Mouse (Mus musculus) ES-Bruce4 (cell line): ENCODE results near the gene Gpr27. TPM values are rescaled to one million over a fixed set of nuclear protein-coding genes. Genes with fewer than 3 reads are reported as not detected.

Experiments
- H3K27ac ChIP-seq: 2 replicates; pipeline ENCODE4 v1.5.1; 2012; ENCODE audit warnings: low read length, inconsistent platforms; ENCODE audit not compliant: insufficient read depth
- H3K27me3 ChIP-seq: 2 replicates; pipeline ENCODE4 v1.6.1; 2012; ENCODE audit warnings: mild to moderate bottlenecking, low read length, inconsistent platforms; ENCODE audit not compliant: control insufficient read depth, poor library complexity, insufficient read depth, severe bottlenecking
- H3K36me3 ChIP-seq: 2 replicates; pipeline ENCODE4 v1.6.1; 2012; ENCODE audit warnings: inconsistent platforms, mild to moderate bottlenecking, low read length, moderate library complexity; ENCODE audit not compliant: control insufficient read depth, poor library complexity, insufficient read depth, severe bottlenecking
- H3K4me1 ChIP-seq: one replicate; pipeline ENCODE4 v1.8.1; 2011; ENCODE audit warnings: low read length; ENCODE audit not compliant: control insufficient read depth, insufficient read depth
- H3K4me3 ChIP-seq: 2 replicates; pipeline ENCODE4 v1.5.1; 2011; ENCODE audit warnings: low read depth, mild to moderate bottlenecking, low read length
- H3K9ac ChIP-seq: 2 replicates; pipeline ENCODE4 v1.6.1; 2012; ENCODE audit warnings: low read depth, mild to moderate bottlenecking, inconsistent platforms; ENCODE audit not compliant: poor library complexity, severe bottlenecking
- H3K9me3 ChIP-seq: replicated peaks from 2 replicates; pipeline ENCODE4 v1.6.1; 2012; ENCODE audit warnings: mild to moderate bottlenecking, low read length, inconsistent platforms; ENCODE audit not compliant: control insufficient read depth, poor library complexity, insufficient read depth, severe bottlenecking
- CTCF ChIP-seq: IDR thresholded peaks from one replicate; pipeline ENCODE4 v1.8.1; 2011; ENCODE audit warnings: low read depth, low read length
- EP300 ChIP-seq: IDR thresholded peaks from 2 replicates; pipeline ENCODE4 v1.6.1; 2011; ENCODE audit warnings: low read depth, low read length; ENCODE audit not compliant: insufficient read depth
- POLR2A ChIP-seq: IDR thresholded peaks from one replicate; pipeline ENCODE4 v1.8.1; 2011; ENCODE audit warnings: low read length; ENCODE audit not compliant: insufficient read depth
- polyA plus RNA-seq: library from polyadenylated mRNA; stranded (reverse); fragments of >200 nt; gene quantifications from 2 replicates; pipeline ENCODE4 v1.2.4, GENCODE M21; 2011; ENCODE audit warnings: low read depth; ENCODE audit not compliant: missing spikeins, insufficient read depth, insufficient read length

Gpr27 gene
- polyA plus RNA-seq, 1 experiment: 2.9 TPM

DNA sequence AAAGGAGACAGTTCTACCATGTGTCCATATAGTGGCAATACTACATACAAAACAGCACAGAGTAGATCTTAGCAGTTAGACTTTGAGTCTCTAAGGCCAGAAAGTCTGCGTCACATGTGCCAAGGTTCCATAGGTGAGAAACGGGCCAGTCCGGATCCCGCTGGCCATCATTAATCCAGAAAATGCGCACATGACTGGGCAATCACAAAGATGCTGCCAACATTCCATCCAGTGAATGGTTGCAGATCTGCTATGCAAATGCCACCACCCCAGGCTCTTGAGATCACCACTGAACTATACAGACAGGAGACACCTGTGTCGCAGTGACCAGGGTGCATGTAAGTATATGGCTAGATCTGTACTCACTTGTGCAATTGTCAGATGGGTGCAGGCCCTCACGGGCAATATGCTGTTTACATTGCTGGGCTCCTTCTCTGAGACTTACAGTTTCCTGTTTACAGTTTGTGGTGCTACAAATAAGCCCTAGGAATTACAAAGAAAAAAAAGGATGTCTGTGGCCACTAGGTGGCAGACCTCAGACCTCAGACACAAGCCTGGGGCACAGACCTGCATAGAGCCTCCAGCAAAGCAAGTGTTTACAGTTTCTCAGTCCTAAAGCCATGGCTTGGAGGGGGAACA, 21.9 kb upstream of the Gpr27 start:
- TF ChIP-seq CTCF (peak; percentile 68), EP300 (no peak), POLR2A (no peak)
- H3K4me3 ChIP-seq: no peak overlapping the region

DNA sequence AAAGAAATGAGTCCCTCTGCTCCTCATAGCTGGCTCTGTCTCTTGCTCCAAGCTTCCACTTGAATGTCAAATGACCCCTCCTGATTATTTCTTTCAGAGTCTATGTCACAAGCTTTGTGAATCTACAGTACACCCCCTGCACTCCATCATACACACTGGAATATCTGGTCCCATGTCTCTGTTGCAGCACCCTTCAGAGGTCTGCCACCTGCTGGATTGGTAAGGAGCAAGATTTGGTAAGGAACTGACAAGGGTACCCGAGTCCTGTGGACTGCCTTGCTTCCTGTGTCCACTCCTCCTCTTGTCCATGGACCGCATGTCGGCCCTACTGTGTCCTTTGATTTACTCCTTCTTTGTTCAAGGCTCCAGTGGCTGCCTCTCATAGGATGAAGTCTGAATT, 20.7 kb upstream of the Gpr27 start:
- H3K9me3 ChIP-seq: no peaks in the 10 kb centered on the region
- H3K27me3 ChIP-seq: no peaks in the 10 kb centered on the region
- no peak overlapping the region for H3K27ac ChIP-seq
- H3K9ac ChIP-seq: no peak overlapping the region
- H3K4me3 ChIP-seq: no peak overlapping the region
- TF ChIP-seq CTCF (peak; percentile 23), EP300 (no peak), POLR2A (no peak)
- H3K36me3 ChIP-seq: no peaks in the 10 kb centered on the region
- no peaks in the 10 kb centered on the region for H3K4me1 ChIP-seq

More for the DNA sequence above, 21.9 kb upstream of the Gpr27 start:
- no peaks in the 10 kb centered on the region for H3K36me3 ChIP-seq
- H3K27me3 ChIP-seq: peaks cover 6% of the 10 kb centered on the region; the same call in 1 of the 2 replicates
- H3K9ac ChIP-seq: no peak overlapping the region
- H3K27ac ChIP-seq: no peak overlapping the region
- H3K4me1 ChIP-seq: no peaks in the 10 kb centered on the region
- H3K9me3 ChIP-seq: no peaks in the 10 kb centered on the region

GRCm38 (mm10) chr6:99674482-99674881, 18.0 kb upstream of the Gpr27 start:
- no peaks in the 10 kb centered on the region for H3K9me3 ChIP-seq
- H3K27ac ChIP-seq: no peak overlapping the region
- H3K4me3 ChIP-seq: no peak overlapping the region
- no peak for TF ChIP-seq POLR2A
- TF ChIP-seq EP300: no peak
- TF ChIP-seq CTCF: no peak
- H3K9ac ChIP-seq: no peak overlapping the region
- H3K36me3 ChIP-seq: no peaks in the 10 kb centered on the region
- no peaks in the 10 kb centered on the region for H3K27me3 ChIP-seq
- no peaks in the 10 kb centered on the region for H3K4me1 ChIP-seq

DNA sequence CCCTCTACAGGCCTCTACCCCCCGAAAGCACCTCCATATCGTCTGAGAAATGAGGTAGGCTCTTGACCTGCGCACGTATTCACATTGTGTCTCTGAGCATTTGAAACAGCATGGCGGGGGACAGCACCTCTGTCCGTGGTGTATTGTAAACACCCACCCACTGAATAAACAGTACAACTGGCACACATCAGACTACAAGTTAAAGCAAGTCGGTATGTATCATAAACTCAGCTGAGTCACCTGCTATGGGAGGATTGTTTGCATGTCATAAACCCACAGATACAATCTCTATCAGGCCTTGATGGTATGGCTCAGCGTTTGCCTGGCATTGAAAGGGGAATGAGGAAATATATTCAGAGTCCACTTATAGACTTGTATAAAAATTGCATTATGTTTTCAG, 15.2 kb upstream of the Gpr27 start:
- no peak overlapping the region for H3K9ac ChIP-seq
- no peaks in the 10 kb centered on the region for H3K4me1 ChIP-seq
- no peak overlapping the region for H3K27ac ChIP-seq
- H3K27me3 ChIP-seq: no peaks in the 10 kb centered on the region
- no peak overlapping the region for H3K4me3 ChIP-seq
- H3K9me3 ChIP-seq: no peaks in the 10 kb centered on the region
- no peaks in the 10 kb centered on the region for H3K36me3 ChIP-seq
- TF ChIP-seq POLR2A: no peak
- no peak for TF ChIP-seq EP300
- no peak for TF ChIP-seq CTCF

DNA sequence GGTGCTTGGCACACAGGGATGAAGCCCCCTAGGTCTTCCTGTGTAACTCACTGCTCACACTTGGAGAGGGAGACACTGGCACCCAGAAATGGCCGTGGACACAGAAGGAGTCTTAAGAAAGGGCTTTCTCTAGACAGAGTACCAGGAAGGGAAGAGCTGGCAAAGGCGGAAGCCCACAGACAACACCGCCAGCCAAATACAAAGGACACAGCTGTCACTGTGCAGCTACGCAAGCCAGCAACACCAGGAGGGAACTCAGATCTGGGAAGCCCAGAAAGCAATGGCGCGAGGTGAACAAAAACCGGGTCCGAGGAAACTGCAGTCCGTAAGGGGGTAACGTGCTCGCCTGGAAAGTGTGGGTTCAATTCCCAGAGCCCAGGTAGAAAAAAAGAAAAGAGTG, 14.4 kb upstream of the Gpr27 start:
- Histone ChIP-seq H3K36me3 (no peaks in the 10 kb centered on the region), H3K9me3 (no peaks in the 10 kb centered on the region)
- no peak for TF ChIP-seq POLR2A
- no peak for TF ChIP-seq EP300
- TF ChIP-seq CTCF: no peak

GRCm38 (mm10) chr6:99683974-99684373, 8.5 kb upstream of the Gpr27 start:
- Histone ChIP-seq H3K9me3 (no peaks in the 10 kb centered on the region), H3K4me3 (no peak overlapping the region), H3K27ac (no peak overlapping the region), H3K4me1 (no peaks in the 10 kb centered on the region), H3K9ac (no peak overlapping the region), H3K27me3 (no peaks in the 10 kb centered on the region), H3K36me3 (no peaks in the 10 kb centered on the region)
- TF ChIP-seq EP300 (no peak), CTCF (no peak), POLR2A (no peak)

More for the DNA sequence above, 14.4 kb upstream of the Gpr27 start:
- no peaks in the 10 kb centered on the region for H3K4me1 ChIP-seq
- H3K4me3 ChIP-seq: no peak overlapping the region
- no peaks in the 10 kb centered on the region for H3K27me3 ChIP-seq
- H3K9ac ChIP-seq: no peak overlapping the region
- H3K27ac ChIP-seq: no peak overlapping the region
